Comparison of ENCODE assay signal across 13 mouse cellular contexts in genomic region chr19:3619359-3619758, GRCm38 (mm10). TPM values are rescaled to one million over a fixed set of nuclear protein-coding genes. Genes with fewer than 3 reads are reported as not detected.
DNase-seq lines count a peak whose midpoint lies in the region; ATAC-seq and TF ChIP-seq lines count a peak whose summit lies in the region.
"Had no signal": no experiment of that assay in that cellular context is flagged by ENCODE, and none has a peak within 500 bp of the region (broad histone marks: within the 10 kb centered on the region; RNA-seq: fewer than 3 reads in every experiment).

No protein-coding gene starts in this region.

- DNase-seq in kidney, postnatal 0 days (ENCODE audit: low spot score): no peak
- DNase-seq in kidney, adult 9 months: no peak
- DNase-seq in 416B (ENCODE audit: low read depth) (peak; percentile 26), ES-CJ7 (ENCODE audit: low read depth, low spot score) (peak; percentile 55)
- no peak for DNase-seq in right cerebral cortex, adult 2 months (ENCODE audit: low spot score in 2 of 2)
- DNase-seq in heart, postnatal 4 days: no peak
- DNase-seq: heart, adult 18-20 months; right cerebral cortex, adult 18-20 months had no signal

- no peak overlapping the region for H3K27ac ChIP-seq in kidney, postnatal 0 days
- no peak overlapping the region for H3K27ac ChIP-seq in embryonic fibroblast, embryonic 13.5 days (ENCODE audit: insufficient read depth, low read length)
- no peak overlapping the region for H3K27ac ChIP-seq in forebrain, embryonic 16.5 days (ENCODE audit: low read length)
- H3K27ac ChIP-seq: limb, embryonic 12.5 days; stomach, embryonic 15.5 days had no signal

- peaks cover 66% of the 10 kb centered on the region for H3K36me3 ChIP-seq in kidney, postnatal 0 days (ENCODE audit: insufficient read depth, low read length)
- H3K36me3 ChIP-seq in forebrain, embryonic 16.5 days (ENCODE audit: control insufficient read depth, insufficient read depth): peaks cover 10% of the 10 kb centered on the region

- H3K9me3 ChIP-seq in kidney, postnatal 0 days (replicated peaks; ENCODE audit: low read length): no peaks in the 10 kb centered on the region
- H3K9me3 ChIP-seq in forebrain, embryonic 16.5 days (ENCODE audit: control insufficient read depth, low read length): peaks cover 3% of the 10 kb centered on the region; the same call in 1 of the 2 replicates
- H3K9me3 ChIP-seq: stomach, embryonic 15.5 days had no signal

- no peak for TF ChIP-seq POLR2A in embryonic fibroblast, embryonic 13.5 days (IDR thresholded peaks at IDR 0.05; ENCODE audit: low read depth, low read length)

- WGBS in kidney, postnatal 0 days: 87% methylated on average over 2 of the region's 2 CpGs
- 83% methylated on average over 2 of the region's 2 CpGs for WGBS in forebrain, embryonic 16.5 days

- H3K4me1 ChIP-seq in kidney, postnatal 0 days (replicated peaks; ENCODE audit: insufficient read depth, low read length): no peaks in the 10 kb centered on the region
- H3K4me1 ChIP-seq in embryonic fibroblast, embryonic 13.5 days (ENCODE audit: control insufficient read depth, insufficient read depth, low read length): no peaks in the 10 kb centered on the region
- H3K4me1 ChIP-seq in forebrain, embryonic 16.5 days (replicated peaks; ENCODE audit: control insufficient read depth, insufficient read depth, low read length): no peaks in the 10 kb centered on the region
- H3K4me1 ChIP-seq: limb, embryonic 12.5 days; megakaryocyte, embryonic 14.5 days; stomach, embryonic 15.5 days had no signal

- peak; percentile 58 for TF ChIP-seq CTCF in kidney, postnatal 0 days (IDR thresholded peaks at IDR 0.05; ENCODE audit: low read depth)
- TF ChIP-seq CTCF in embryonic fibroblast, embryonic 13.5 days (IDR thresholded peaks at IDR 0.05; ENCODE audit: borderline replicate concordance, insufficient read depth, low read length): peak; percentile 27; the same call in 1 of the 2 replicates

- H3K4me3 ChIP-seq in kidney, postnatal 0 days (replicated peaks; ENCODE audit: low read depth, low read length): no peak overlapping the region
- H3K4me3 ChIP-seq in embryonic fibroblast, embryonic 13.5 days (ENCODE audit: insufficient read depth, low read length): no peak overlapping the region
- no peak overlapping the region for H3K4me3 ChIP-seq in forebrain, embryonic 16.5 days (replicated peaks; ENCODE audit: low read length)
- H3K4me3 ChIP-seq: limb, embryonic 12.5 days; megakaryocyte, embryonic 14.5 days; stomach, embryonic 15.5 days had no signal

- no peak overlapping the region for H3K4me2 ChIP-seq in kidney, postnatal 0 days (ENCODE audit: low read length)
- H3K4me2 ChIP-seq in forebrain, embryonic 16.5 days (ENCODE audit: low read length): no peak overlapping the region
- H3K4me2 ChIP-seq: limb, embryonic 12.5 days; stomach, embryonic 15.5 days had no signal

- ATAC-seq in kidney, postnatal 0 days (replicated peaks; ENCODE audit: low FRiP score, low read depth): no peak
- no peak for ATAC-seq in forebrain, embryonic 16.5 days

- H3K9ac ChIP-seq in kidney, postnatal 0 days (ENCODE audit: low read depth, low read length): no peak overlapping the region
- H3K9ac ChIP-seq in forebrain, embryonic 16.5 days (replicated peaks; ENCODE audit: low read depth, low read length): no peak overlapping the region
- H3K9ac ChIP-seq: limb, embryonic 12.5 days; stomach, embryonic 15.5 days had no signal

- no peaks in the 10 kb centered on the region for H3K27me3 ChIP-seq in kidney, postnatal 0 days (ENCODE audit: insufficient read depth, low read length)
- H3K27me3 ChIP-seq in forebrain, embryonic 16.5 days (replicated peaks; ENCODE audit: control insufficient read depth, insufficient read depth, low read length): no peaks in the 10 kb centered on the region
- H3K27me3 ChIP-seq: limb, embryonic 12.5 days; stomach, embryonic 15.5 days had no signal

RNA-seq across cellular contexts. Expression of gene Ppp6r3, which starts 43.8 kb away (rescaled TPM):
- 37.9 and 42.2 TPM in 2 replicates for polyA plus RNA-seq in kidney, postnatal 0 days (2015; fragmentation: Nextera tagmentation; extraction: Ambion mirVana)
- polyA plus RNA-seq in embryonic fibroblast, embryonic 13.5 days (2011; ENCODE audit: insufficient read length, low read depth, missing spikeins): 63.6 and 69.4 TPM in 2 replicates
- 68.4 and 73.4 TPM in 2 replicates for polyA plus RNA-seq in forebrain, embryonic 16.5 days (2015; fragmentation: Nextera tagmentation; extraction: Ambion mirVana)
- 100 to 1,000 TPM; 108 TPM for total RNA-seq in heart, postnatal 4 days (2021)

Comparison
In these comparisons a context has a peak if more than half of its experiments do, and no peak if none do; other contexts are left out.
1. DNase-seq: peak in 416B (single experiment) and ES-CJ7 (single experiment); none in kidney, postnatal 0 days (single experiment), kidney, adult 9 months (single experiment), right cerebral cortex, adult 2 months (0 of 2) and heart, postnatal 4 days (single experiment).